Mouse (Mus musculus) embryonic facial prominence, embryonic 15.5 days (tissue): ENCODE data around the gene Ssh1. TPM values are rescaled to one million over a fixed set of nuclear protein-coding genes. Genes with fewer than 3 reads are reported as not detected.
A peak's percentile ranks its signal among the peaks of the same experiment; 100 is the strongest.

Source experiments
- ATAC-seq: fragments of 200-750 bp; cut with Nextera tagmentation; 2 replicates; pipeline ENCODE4 v1.8.0; 2017; ENCODE audit warnings: low read depth, moderate TSS enrichment; ENCODE audit not compliant: insufficient number of reproducible peaks, low FRiP score, low TSS enrichment
- H3K27ac ChIP-seq: fragments of 300-500 bp; sonication (generic); replicated peaks from 2 replicates; pipeline ENCODE4 v1.5.1; 2015; ENCODE audit warnings: mild to moderate bottlenecking, inconsistent platforms
- H3K27me3 ChIP-seq: fragments of 300-500 bp; sonication (generic); 2 replicates; pipeline ENCODE4 v1.6.1; 2015; ENCODE audit warnings: inconsistent platforms
- H3K36me3 ChIP-seq: fragments of 300-500 bp; sonication (generic); 2 replicates; pipeline ENCODE4 v1.6.1; 2015; ENCODE audit warnings: mild to moderate bottlenecking, inconsistent platforms
- H3K4me1 ChIP-seq: fragments of 300-500 bp; sonication (generic); 2 replicates; pipeline ENCODE4 v1.6.1; 2015; ENCODE audit warnings: inconsistent platforms
- H3K4me2 ChIP-seq: fragments of 300-500 bp; sonication (generic); replicated peaks from 2 replicates; pipeline ENCODE4 v1.6.1; 2015; ENCODE audit warnings: mild to moderate bottlenecking, inconsistent platforms
- H3K4me3 ChIP-seq: fragments of 300-500 bp; sonication (generic); replicated peaks from 2 replicates; pipeline ENCODE4 v1.5.1; 2015; ENCODE audit warnings: mild to moderate bottlenecking, inconsistent platforms
- H3K9ac ChIP-seq: fragments of 300-500 bp; sonication (generic); 2 replicates; pipeline ENCODE4 v1.6.1; 2015; ENCODE audit warnings: inconsistent platforms
- H3K9me3 ChIP-seq: fragments of 300-500 bp; sonication (generic); replicated peaks from 2 replicates; pipeline ENCODE4 v1.6.1; 2016; ENCODE audit warnings: inconsistent platforms
- WGBS: fragments of 180-500 bp; shearing (Covaris S2); methylation state at CpG from one replicate; pipeline ENCODE4 v1.1.7; 2015; 5-methylcytosine and 5-hydroxymethylcytosine counted together
- polyA plus RNA-seq: library from polyadenylated mRNA; unstranded; fragments of >200 nt; fragmentation: Nextera tagmentation; extraction: Ambion mirVana; gene quantifications from 2 replicates; pipeline ENCODE4 v1.2.1, GENCODE M21; 2015

Ssh1 gene
- polyA plus RNA-seq, 1 experiment from 2014 or later, result 12.8 TPM

GRCm38 (mm10) chr5:114024390-114024789 is 30.7 kb upstream of the Ssh1 start:
- Histone ChIP-seq H3K27me3 (no peaks in the 10 kb centered on the region), H3K27ac (no peak overlapping the region), H3K9me3 (no peaks in the 10 kb centered on the region), H3K4me1 (no peaks in the 10 kb centered on the region), H3K4me2 (no peak overlapping the region), H3K9ac (no peak overlapping the region), H3K36me3 (no peaks in the 10 kb centered on the region), H3K4me3 (no peak overlapping the region)
- no peak for ATAC-seq
- WGBS, result 40% methylated on average over 6 of the region's 6 CpGs

GRCm38 (mm10) chr5:114015121-114015520 is 21.4 kb upstream of the Ssh1 start:
- Histone ChIP-seq H3K9me3 (no peaks in the 10 kb centered on the region), H3K27me3 (no peaks in the 10 kb centered on the region), H3K4me2 (no peak overlapping the region), H3K27ac (no peak overlapping the region), H3K4me1 (no peaks in the 10 kb centered on the region), H3K36me3 (no peaks in the 10 kb centered on the region), H3K9ac (no peak overlapping the region), H3K4me3 (no peak overlapping the region)
- no peak for ATAC-seq
- WGBS, result 68% methylated on average over 7 of the region's 7 CpGs

GRCm38 (mm10) chr5:114009049-114009448 is 15.4 kb upstream of the Ssh1 start:
- 68% methylated on average over 4 of the region's 4 CpGs for WGBS
- Histone ChIP-seq H3K36me3 (no peaks in the 10 kb centered on the region), H3K4me2 (no peak overlapping the region), H3K9me3 (no peaks in the 10 kb centered on the region), H3K27me3 (no peaks in the 10 kb centered on the region), H3K27ac (no peak overlapping the region), H3K9ac (no peak overlapping the region), H3K4me3 (no peak overlapping the region), H3K4me1 (no peaks in the 10 kb centered on the region)
- ATAC-seq, result no peak

- Histone ChIP-seq H3K4me2 (no peak overlapping the region), H3K4me3 (no peak overlapping the region), H3K9me3 (no peaks in the 10 kb centered on the region), H3K36me3 (no peaks in the 10 kb centered on the region), H3K9ac (no peak overlapping the region), H3K27ac (no peak overlapping the region), H3K27me3 (no peaks in the 10 kb centered on the region), H3K4me1 (no peaks in the 10 kb centered on the region)
- ATAC-seq, result 0 out of 2 replicates have a peak, but pooled peaks have one; percentile 41
- WGBS, result 73% methylated on average over 12 of the region's 12 CpGs
Observed at GRCm38 (mm10) chr5:114007753-114008453, 14.2 kb upstream of the Ssh1 start.

- H3K4me2 ChIP-seq, result no peak overlapping the region
- H3K9ac ChIP-seq, result no peak overlapping the region
- ATAC-seq, result no peak
- no peak overlapping the region for H3K4me3 ChIP-seq
- no peaks in the 10 kb centered on the region for H3K36me3 ChIP-seq
- H3K9me3 ChIP-seq, result no peaks in the 10 kb centered on the region
- H3K27ac ChIP-seq, result no peak overlapping the region
- WGBS, result 68% methylated on average over 4 of the region's 4 CpGs
- H3K27me3 ChIP-seq, result no peaks in the 10 kb centered on the region
- H3K4me1 ChIP-seq, result no peaks in the 10 kb centered on the region
Observed at GRCm38 (mm10) chr5:114006974-114007373, 13.3 kb upstream of the Ssh1 start.

- WGBS, result 83% methylated on average over 5 of the region's 5 CpGs
- H3K27me3 ChIP-seq, result no peaks in the 10 kb centered on the region
- H3K4me1 ChIP-seq, result no peaks in the 10 kb centered on the region
- no peak overlapping the region for H3K9ac ChIP-seq
- no peak overlapping the region for H3K27ac ChIP-seq
- no peak overlapping the region for H3K4me2 ChIP-seq
- no peaks in the 10 kb centered on the region for H3K36me3 ChIP-seq
- H3K4me3 ChIP-seq, result no peak overlapping the region
- no peaks in the 10 kb centered on the region for H3K9me3 ChIP-seq
- no peak for ATAC-seq
Observed at GRCm38 (mm10) chr5:114005100-114005499, 11.4 kb upstream of the Ssh1 start.

- no peaks in the 10 kb centered on the region for H3K9me3 ChIP-seq
- H3K4me3 ChIP-seq, result no peak overlapping the region
- H3K27ac ChIP-seq, result no peak overlapping the region
- WGBS, result 85% methylated on average over 11 of the region's 11 CpGs
- no peak overlapping the region for H3K4me2 ChIP-seq
- no peaks in the 10 kb centered on the region for H3K4me1 ChIP-seq
- H3K27me3 ChIP-seq, result no peaks in the 10 kb centered on the region
- H3K9ac ChIP-seq, result no peak overlapping the region
- no peaks in the 10 kb centered on the region for H3K36me3 ChIP-seq
- ATAC-seq, result no peak
Observed at GRCm38 (mm10) chr5:114004573-114004972, 10.9 kb upstream of the Ssh1 start.

GRCm38 (mm10) chr5:114003542-114003941 is 9.8 kb upstream of the Ssh1 start, which contains the start of gene Dao:
TSS of gene Dao (plus strand) at chr5:114003703.
- no peak within 1 kb of the TSS for H3K27ac ChIP-seq
- H3K4me3 ChIP-seq, result no peak within 1 kb of the TSS
- no peak within 1 kb of the TSS for H3K4me2 ChIP-seq
- no peaks in the 10 kb centered on the region for H3K27me3 ChIP-seq
- WGBS, result 47% methylated on average over 5 of the region's 5 CpGs
- no peaks in the 10 kb centered on the region for H3K36me3 ChIP-seq
- ATAC-seq, result no peak
- no peaks in the 10 kb centered on the region for H3K9me3 ChIP-seq
- H3K4me1 ChIP-seq, result no peaks in the 10 kb centered on the region
- H3K9ac ChIP-seq, result no peak within 1 kb of the TSS

GRCm38 (mm10) chr5:113999382-113999781 is 5.7 kb upstream of the Ssh1 start:
- ATAC-seq, result no peak
- Histone ChIP-seq H3K36me3 (no peaks in the 10 kb centered on the region), H3K4me3 (no peak overlapping the region), H3K9me3 (no peaks in the 10 kb centered on the region), H3K4me2 (no peak overlapping the region), H3K27ac (no peak overlapping the region), H3K9ac (no peak overlapping the region), H3K27me3 (no peaks in the 10 kb centered on the region), H3K4me1 (peaks cover 11% of the 10 kb centered on the region)
- 53% methylated on average over 5 of the region's 5 CpGs for WGBS

GRCm38 (mm10) chr5:113996458-113996857 is 2.8 kb upstream of the Ssh1 start:
- Histone ChIP-seq H3K9me3 (no peaks in the 10 kb centered on the region), H3K4me2 (no peak overlapping the region), H3K9ac (no peak overlapping the region), H3K4me1 (peaks cover 30% of the 10 kb centered on the region), H3K36me3 (no peaks in the 10 kb centered on the region), H3K27ac (no peak overlapping the region), H3K4me3 (no peak overlapping the region), H3K27me3 (no peaks in the 10 kb centered on the region)
- ATAC-seq, result no peak
- WGBS, result 27% methylated on average over 2 of the region's 2 CpGs

GRCm38 (mm10) chr5:113993031-113993486 is 635 bp downstream of the Ssh1 start:
- peak overlapping the region; percentile 82 for H3K4me3 ChIP-seq
- H3K36me3 ChIP-seq, result peaks cover 2% of the 10 kb centered on the region; the same call in 1 of the 2 replicates
- H3K9me3 ChIP-seq, result no peaks in the 10 kb centered on the region
- peak; percentile 48 for ATAC-seq
- peaks cover 38% of the 10 kb centered on the region for H3K4me1 ChIP-seq
- peak overlapping the region; percentile 85 for H3K9ac ChIP-seq
- WGBS, result under 1% methylated on average over 22 of the region's 22 CpGs
- peak overlapping the region; percentile 70 for H3K4me2 ChIP-seq
- no peaks in the 10 kb centered on the region for H3K27me3 ChIP-seq
- H3K27ac ChIP-seq, result peak overlapping the region; percentile 92

- H3K27me3 ChIP-seq, result no peaks in the 10 kb centered on the region
- peak overlapping the region; percentile 92 for H3K27ac ChIP-seq
- H3K36me3 ChIP-seq, result peaks cover 3% of the 10 kb centered on the region; the same call in 1 of the 2 replicates
- H3K4me3 ChIP-seq, result peak overlapping the region; percentile 82
- H3K4me1 ChIP-seq, result peaks cover 38% of the 10 kb centered on the region
- ATAC-seq, result no peak
- WGBS, result 7% methylated on average over 12 of the region's 12 CpGs
- peak overlapping the region; percentile 70 for H3K4me2 ChIP-seq
- H3K9ac ChIP-seq, result peak overlapping the region; percentile 85; the same call in 1 of the 2 replicates
- no peaks in the 10 kb centered on the region for H3K9me3 ChIP-seq
Observed at GRCm38 (mm10) chr5:113992339-113992831, 1.3 kb downstream of the Ssh1 start.
